Mouse (Mus musculus) T-helper 1 cell (primary cell): ENCODE results near the gene Ranbp1.
"Not testable (repeated sequence)": the region's sequence is repeated elsewhere in the genome, so short reads cannot be mapped to it uniquely, and the experiment has no call there.

ENCODE experiments used
- in situ Hi-C: fragments of 300-600 bp; cut with MboI, MseI; formaldehyde crosslinking; loops from one replicate; pipeline ENCODE4 v1.15.1; 2025; ENCODE audit warnings: high pct_unique_total_duplicates

The Ranbp1 gene

DNA sequence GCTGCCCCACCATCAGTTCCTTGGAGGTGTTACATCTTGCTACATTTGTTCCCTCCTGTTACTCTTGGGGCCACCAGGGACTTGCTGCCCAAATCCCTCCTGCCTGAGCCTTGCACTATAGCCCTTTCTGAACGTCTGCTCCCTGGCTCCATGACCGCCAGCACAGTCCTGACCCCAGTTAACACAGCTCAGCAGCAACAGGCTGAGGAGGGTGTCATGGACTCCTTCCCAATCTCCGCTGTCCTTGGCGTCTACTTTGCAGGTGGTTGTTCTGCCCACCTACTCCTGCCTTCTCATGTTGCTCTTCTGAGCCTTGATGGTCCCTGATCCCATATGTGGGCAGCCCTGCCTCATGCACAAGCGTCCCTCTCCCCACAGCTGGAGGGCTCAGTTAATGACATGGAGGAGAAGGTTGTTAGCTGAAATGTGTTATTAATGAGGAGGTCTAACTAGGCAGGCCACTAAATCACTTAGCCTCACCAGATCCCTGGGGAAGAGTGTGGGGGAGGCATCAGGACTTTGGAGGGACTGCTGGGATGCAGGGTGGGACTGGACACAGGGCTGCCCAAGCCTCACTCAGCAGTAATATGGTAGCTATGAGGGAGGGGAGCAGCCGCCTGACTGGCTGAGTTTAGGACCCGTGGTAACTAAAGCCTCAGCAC lies 45.0 kb downstream of the Ranbp1 start:
- in situ Hi-C loops = no loop called here

- in situ Hi-C loops = no loop called here
These were observed 46.5 kb downstream of the Ranbp1 start for GRCm38 (mm10) chr16:18202061-18202460.

GRCm38 (mm10) chr16:18201620-18202019 lies 46.9 kb downstream of the Ranbp1 start:
- in situ Hi-C loops = no loop called here

DNA sequence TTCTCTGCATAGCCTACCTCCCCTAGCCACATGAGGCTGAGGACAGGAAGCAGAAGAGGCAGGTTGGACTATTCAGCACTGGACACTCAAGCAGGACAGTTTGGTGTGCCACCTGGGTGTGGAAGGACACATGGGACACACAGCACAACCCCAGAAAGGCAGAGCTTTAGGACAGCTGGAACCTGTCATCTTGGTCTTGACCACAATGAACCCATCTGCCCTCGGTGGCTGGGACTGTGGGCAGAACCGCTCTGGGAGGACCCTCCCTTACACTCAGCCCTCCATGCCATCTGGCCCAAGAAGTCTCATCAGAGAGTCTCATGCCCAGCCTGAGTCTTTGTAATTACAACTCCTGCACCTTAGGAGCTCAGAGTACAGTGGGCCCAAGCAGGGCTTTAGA lies 48.5 kb downstream of the Ranbp1 start:
- in situ Hi-C loops = no loop called here

DNA sequence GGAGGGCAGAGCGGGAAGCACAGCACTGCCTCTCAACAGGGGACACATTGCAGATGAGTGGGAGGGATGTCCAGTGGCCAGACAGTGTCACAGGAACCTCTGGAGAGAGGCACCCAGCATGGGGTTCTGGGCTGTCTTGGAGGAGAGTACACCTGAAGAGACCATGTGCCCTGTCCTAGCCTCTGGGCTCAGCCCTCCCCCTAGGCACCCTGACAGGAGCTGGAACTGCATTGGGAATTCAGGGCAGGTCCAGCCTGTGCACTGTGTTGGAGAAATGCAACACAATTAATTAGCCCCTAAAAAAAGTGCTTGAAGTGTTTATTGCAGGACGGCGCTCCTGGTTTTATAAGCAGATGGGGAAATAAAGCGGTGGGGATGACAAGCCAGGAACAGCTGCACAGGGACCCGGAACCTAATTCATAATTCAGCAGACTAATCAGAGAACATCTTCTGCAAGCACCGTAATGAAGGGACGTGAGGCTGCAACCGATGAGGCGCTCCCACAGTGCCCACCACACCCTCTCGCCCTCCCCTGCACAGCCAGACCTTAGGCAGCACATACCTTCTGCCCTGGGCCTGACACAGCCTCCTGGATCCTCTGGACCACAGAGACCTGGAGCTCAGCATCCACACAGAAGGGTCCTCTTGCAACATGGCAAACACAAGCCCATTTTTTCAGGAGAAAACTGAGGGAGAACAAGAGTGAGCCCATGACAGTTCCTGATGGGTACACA lies 50.0 kb downstream of the Ranbp1 start:
- in situ Hi-C loops = no loop called here

- in situ Hi-C loops = no loop called here
These were observed 50.7 kb downstream of the Ranbp1 start for GRCm38 (mm10) chr16:18197881-18198280.

GRCm38 (mm10) chr16:18195561-18195960 lies 53.0 kb downstream of the Ranbp1 start:
- in situ Hi-C loops = not testable (repeated sequence)

DNA sequence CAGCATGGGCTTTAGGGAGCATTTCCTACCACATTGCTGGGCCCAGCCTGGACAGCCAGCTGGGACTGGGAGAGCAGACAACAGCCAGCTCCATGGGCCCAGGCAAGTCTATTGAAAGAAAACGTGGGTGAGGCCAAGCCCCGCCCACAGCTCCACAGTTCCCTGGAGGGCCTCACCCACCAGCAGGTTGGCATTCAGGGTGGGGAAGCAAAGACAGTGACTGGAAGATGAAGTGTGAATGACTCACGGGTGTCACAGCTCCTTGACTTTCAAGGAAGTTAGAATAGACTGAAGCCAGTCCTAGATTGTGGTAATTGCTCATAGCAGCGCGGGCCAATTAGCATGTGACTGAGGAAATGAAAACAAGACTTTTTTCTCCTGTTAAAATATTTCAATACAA lies 53.5 kb downstream of the Ranbp1 start:
- in situ Hi-C loops = no loop called here

DNA sequence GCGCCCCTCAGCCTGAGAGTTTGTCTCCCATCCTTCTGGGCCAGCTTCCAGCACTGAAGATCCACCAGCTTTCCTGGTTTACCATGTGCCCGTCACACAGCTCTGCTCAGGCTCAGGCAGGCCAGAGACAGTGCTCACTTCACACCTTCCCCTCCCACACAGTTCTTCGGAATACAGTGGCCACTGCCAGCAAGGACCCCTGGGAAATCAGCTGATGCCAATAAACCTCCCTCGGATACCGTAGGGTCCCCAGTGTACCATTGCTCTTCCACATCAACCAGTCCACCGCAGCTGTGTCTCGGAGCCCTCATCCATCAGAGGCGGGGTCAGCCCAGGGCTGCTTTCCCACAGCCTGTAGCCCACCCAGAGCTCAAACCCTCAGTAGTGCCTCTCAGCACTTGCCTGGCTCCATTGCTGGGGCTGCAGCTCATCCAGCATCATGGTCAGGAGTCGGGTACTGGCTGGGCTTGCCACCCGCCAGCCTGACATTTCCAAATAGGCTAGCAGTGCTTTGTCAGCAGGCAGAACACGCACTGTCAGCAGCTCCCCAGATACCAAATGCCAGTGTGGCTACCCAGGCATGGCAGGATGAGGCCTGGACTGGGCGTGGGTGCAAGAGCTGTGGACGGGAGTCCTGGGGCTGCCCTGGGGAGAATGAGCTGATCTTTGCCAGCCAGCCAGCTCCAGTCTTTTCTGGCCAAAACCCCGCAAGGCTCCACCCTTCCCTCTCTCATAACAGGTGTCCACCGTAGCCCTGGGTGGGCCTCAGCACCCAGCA lies 54.1 kb downstream of the Ranbp1 start:
- in situ Hi-C loops = no loop called here

GRCm38 (mm10) chr16:18191006-18191405 lies 57.5 kb downstream of the Ranbp1 start:
- in situ Hi-C loops = no loop called here
